Mouse (Mus musculus) bone marrow macrophage, adult 2 months (primary cell): ENCODE data around the gene Dhrs3.

ENCODE experiments used
- CTCF ChIP-seq: IDR thresholded peaks from 2 replicates; pipeline ENCODE4 v1.5.1; 2012; ENCODE audit warnings: low read depth, mild to moderate bottlenecking, low read length, moderate library complexity
- POLR2A ChIP-seq: IDR thresholded peaks from 2 replicates; pipeline ENCODE4 v1.6.1; 2012; ENCODE audit warnings: mild to moderate bottlenecking, low read depth, low read length, borderline replicate concordance

- TF ChIP-seq POLR2A (no peak), CTCF (no peak)
Observed at GRCm38 (mm10) chr4:144942433-144942832, 49.8 kb downstream of the Dhrs3 start.
